Mouse (Mus musculus): Measurements from ENCODE around the gene Sstr2. TPM values are rescaled to one million over a fixed set of nuclear protein-coding genes. Genes with fewer than 3 reads are reported as not detected.
A peak's percentile ranks its signal among the peaks of the same experiment; 100 is the strongest.

Sstr2 gene
- polyA plus RNA-seq, 1 experiment = not detected

GRCm38 (mm10) chr11:113660940-113661339 is 41.8 kb downstream of the Sstr2 start:
- TF ChIP-seq TAL1 (IDR thresholded peaks at IDR 0.05; ENCODE audit: low read length) (no peak), GATA1 (IDR thresholded peaks at IDR 0.05; ENCODE audit: low read length) (no peak)
- Histone ChIP-seq H3K4me1 (ENCODE audit: control insufficient read depth) (peaks cover 9% of the 10 kb centered on the region), H3K4me3 (replicated peaks) (no peak overlapping the region), H3K9me3 (ENCODE audit: control insufficient read depth, low read length) (no peaks in the 10 kb centered on the region), H3K27me3 (ENCODE audit: control insufficient read depth) (no peaks in the 10 kb centered on the region), H3K36me3 (ENCODE audit: control insufficient read depth) (peaks cover 98% of the 10 kb centered on the region)

GRCm38 (mm10) chr11:113661835-113662351 is 42.8 kb downstream of the Sstr2 start:
- TF ChIP-seq GATA1 (IDR thresholded peaks at IDR 0.05; ENCODE audit: low read length) (no peak), TAL1 (IDR thresholded peaks at IDR 0.05; ENCODE audit: low read length) (no peak)
- H3K36me3 ChIP-seq (ENCODE audit: control insufficient read depth) = peaks cover 97% of the 10 kb centered on the region
- no peaks in the 10 kb centered on the region for H3K27me3 ChIP-seq (ENCODE audit: control insufficient read depth)
- no peaks in the 10 kb centered on the region for H3K9me3 ChIP-seq (ENCODE audit: control insufficient read depth, low read length)
- H3K4me1 ChIP-seq (ENCODE audit: control insufficient read depth) = peaks cover 16% of the 10 kb centered on the region
- no peak overlapping the region for H3K4me3 ChIP-seq (replicated peaks)

DNA sequence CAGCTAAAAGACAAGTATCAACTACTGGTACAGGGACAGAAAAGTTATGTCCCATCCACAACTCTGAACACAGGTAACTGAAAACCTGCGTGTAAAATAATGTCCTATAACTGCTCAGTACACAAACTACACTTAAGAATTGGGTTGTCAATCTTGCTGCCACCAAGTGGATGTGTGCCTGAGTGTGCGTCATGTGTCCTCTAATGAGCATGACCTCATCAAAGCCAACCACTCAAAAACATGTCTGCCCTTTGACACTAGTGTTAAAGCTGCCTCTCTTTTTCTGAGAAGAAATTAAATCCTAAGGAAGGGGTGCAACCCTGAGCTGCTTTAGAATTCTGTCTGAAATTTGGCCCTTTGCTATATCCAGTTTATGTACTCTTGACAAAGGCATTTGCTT is 45.1 kb downstream of the Sstr2 start:
- Histone ChIP-seq H3K9me3 (ENCODE audit: control insufficient read depth, low read length) (no peaks in the 10 kb centered on the region), H3K4me1 (ENCODE audit: control insufficient read depth) (peaks cover 40% of the 10 kb centered on the region), H3K36me3 (ENCODE audit: control insufficient read depth) (peaks cover 97% of the 10 kb centered on the region), H3K4me3 (replicated peaks) (no peak overlapping the region), H3K27me3 (ENCODE audit: control insufficient read depth) (no peaks in the 10 kb centered on the region)
- TF ChIP-seq GATA1 (IDR thresholded peaks at IDR 0.05; ENCODE audit: low read length) = no peak
- no peak for TF ChIP-seq TAL1 (IDR thresholded peaks at IDR 0.05; ENCODE audit: low read length)

DNA sequence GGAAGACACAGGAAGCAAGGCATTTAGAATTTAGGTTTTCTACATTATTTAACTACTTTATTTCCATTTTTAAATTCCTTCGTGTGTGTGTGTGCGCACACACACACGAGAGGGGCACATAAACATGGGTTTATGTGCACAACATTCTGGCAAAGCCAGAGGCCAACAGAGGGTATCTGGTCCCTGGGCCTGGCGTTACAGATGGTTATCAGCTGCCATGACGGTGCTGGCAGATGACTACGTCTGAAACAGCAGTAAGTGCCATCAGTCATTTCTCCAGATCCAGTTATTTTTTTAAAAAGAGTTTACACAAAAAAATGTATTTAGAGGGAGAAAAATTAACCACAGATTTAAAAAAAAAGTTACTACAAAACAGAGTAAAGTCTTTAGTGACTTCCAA is 47.1 kb downstream of the Sstr2 start:
- Histone ChIP-seq H3K36me3 (ENCODE audit: control insufficient read depth) (peaks cover 96% of the 10 kb centered on the region), H3K4me1 (ENCODE audit: control insufficient read depth) (peaks cover 55% of the 10 kb centered on the region), H3K4me3 (replicated peaks) (peak overlapping the region; percentile 43), H3K27me3 (ENCODE audit: control insufficient read depth) (no peaks in the 10 kb centered on the region), H3K9me3 (ENCODE audit: control insufficient read depth, low read length) (no peaks in the 10 kb centered on the region)
- no peak for TF ChIP-seq TAL1 (IDR thresholded peaks at IDR 0.05; ENCODE audit: low read length)
- TF ChIP-seq GATA1 (IDR thresholded peaks at IDR 0.05; ENCODE audit: low read length) = peak; percentile 54

- Histone ChIP-seq H3K4me3 (replicated peaks) (peak overlapping the region; percentile 43), H3K4me1 (ENCODE audit: control insufficient read depth) (peaks cover 59% of the 10 kb centered on the region), H3K27me3 (ENCODE audit: control insufficient read depth) (no peaks in the 10 kb centered on the region), H3K9me3 (ENCODE audit: control insufficient read depth, low read length) (no peaks in the 10 kb centered on the region), H3K36me3 (ENCODE audit: control insufficient read depth) (peaks cover 96% of the 10 kb centered on the region)
- TF ChIP-seq TAL1 (IDR thresholded peaks at IDR 0.05; ENCODE audit: low read length) (no peak), GATA1 (IDR thresholded peaks at IDR 0.05; ENCODE audit: low read length) (no peak)
These were observed 47.5 kb downstream of the Sstr2 start for GRCm38 (mm10) chr11:113666648-113667047.

DNA sequence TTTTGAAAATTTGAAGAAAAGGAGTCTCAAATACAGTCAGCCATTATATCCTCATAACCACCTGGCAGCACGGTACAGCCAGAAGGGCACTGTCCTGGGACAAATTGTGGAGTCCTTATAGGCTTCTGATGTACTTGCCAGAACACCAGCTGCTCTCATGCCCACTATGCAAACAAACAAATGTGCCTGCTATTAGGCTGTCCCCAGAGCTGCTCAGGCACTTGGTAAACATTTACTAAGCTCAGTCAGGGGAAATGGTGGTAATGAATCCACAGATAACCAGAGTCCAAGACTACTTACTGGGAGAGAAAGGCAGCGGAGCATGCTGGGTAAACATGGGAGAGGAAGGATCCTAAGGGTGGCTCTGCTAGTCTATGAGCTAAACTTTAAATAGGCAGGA is 48.0 kb downstream of the Sstr2 start:
- H3K9me3 ChIP-seq (ENCODE audit: control insufficient read depth, low read length) = no peaks in the 10 kb centered on the region
- peaks cover 96% of the 10 kb centered on the region for H3K36me3 ChIP-seq (ENCODE audit: control insufficient read depth)
- peaks cover 62% of the 10 kb centered on the region for H3K4me1 ChIP-seq (ENCODE audit: control insufficient read depth)
- TF ChIP-seq GATA1 (IDR thresholded peaks at IDR 0.05; ENCODE audit: low read length) (no peak), TAL1 (IDR thresholded peaks at IDR 0.05; ENCODE audit: low read length) (no peak)
- H3K4me3 ChIP-seq (replicated peaks) = peak overlapping the region; percentile 43
- no peaks in the 10 kb centered on the region for H3K27me3 ChIP-seq (ENCODE audit: control insufficient read depth)

DNA sequence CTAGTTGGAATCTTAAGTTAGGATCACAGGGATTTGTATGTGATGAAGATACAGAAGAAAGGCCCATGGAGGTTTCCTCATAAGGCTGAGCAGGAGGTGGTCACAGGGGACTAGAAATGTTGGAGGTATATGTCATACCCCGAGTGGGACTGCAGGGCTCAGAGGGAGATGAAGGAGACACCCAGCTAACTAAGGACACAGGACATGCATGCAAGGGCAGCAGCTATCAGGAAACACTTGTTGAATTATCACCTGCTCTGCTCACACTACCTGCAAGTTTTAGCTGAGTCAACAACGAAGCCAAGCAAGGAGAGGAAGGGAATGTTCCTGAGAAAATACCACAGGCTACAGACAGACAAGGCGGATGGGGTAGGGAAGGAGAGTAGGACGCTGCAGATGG is 48.6 kb downstream of the Sstr2 start:
- H3K36me3 ChIP-seq (ENCODE audit: control insufficient read depth) = peaks cover 96% of the 10 kb centered on the region
- no peak overlapping the region for H3K4me3 ChIP-seq (replicated peaks)
- TF ChIP-seq GATA1 (IDR thresholded peaks at IDR 0.05; ENCODE audit: low read length) (no peak), TAL1 (IDR thresholded peaks at IDR 0.05; ENCODE audit: low read length) (no peak)
- no peaks in the 10 kb centered on the region for H3K27me3 ChIP-seq (ENCODE audit: control insufficient read depth)
- H3K4me1 ChIP-seq (ENCODE audit: control insufficient read depth) = peaks cover 66% of the 10 kb centered on the region
- H3K9me3 ChIP-seq (ENCODE audit: control insufficient read depth, low read length) = no peaks in the 10 kb centered on the region

- H3K4me1 ChIP-seq (ENCODE audit: control insufficient read depth) = peaks cover 72% of the 10 kb centered on the region
- peaks cover 96% of the 10 kb centered on the region for H3K36me3 ChIP-seq (ENCODE audit: control insufficient read depth)
- no peak for TF ChIP-seq TAL1 (IDR thresholded peaks at IDR 0.05; ENCODE audit: low read length)
- TF ChIP-seq GATA1 (IDR thresholded peaks at IDR 0.05; ENCODE audit: low read length) = no peak
These were observed 49.7 kb downstream of the Sstr2 start for GRCm38 (mm10) chr11:113668857-113669256.

GRCm38 (mm10) chr11:113669711-113670110 is 50.6 kb downstream of the Sstr2 start:
- Histone ChIP-seq H3K9me3 (ENCODE audit: control insufficient read depth, low read length) (no peaks in the 10 kb centered on the region), H3K4me3 (replicated peaks) (no peak overlapping the region), H3K4me1 (ENCODE audit: control insufficient read depth) (peaks cover 73% of the 10 kb centered on the region), H3K36me3 (ENCODE audit: control insufficient read depth) (peaks cover 96% of the 10 kb centered on the region), H3K27me3 (ENCODE audit: control insufficient read depth) (no peaks in the 10 kb centered on the region)
- no peak for TF ChIP-seq TAL1 (IDR thresholded peaks at IDR 0.05; ENCODE audit: low read length)
- TF ChIP-seq GATA1 (IDR thresholded peaks at IDR 0.05; ENCODE audit: low read length) = no peak

More at GRCm38 (mm10) chr11:113668857-113669256, 49.7 kb downstream of the Sstr2 start:
- Histone ChIP-seq H3K27me3 (ENCODE audit: control insufficient read depth) (no peaks in the 10 kb centered on the region), H3K9me3 (ENCODE audit: control insufficient read depth, low read length) (no peaks in the 10 kb centered on the region), H3K4me3 (replicated peaks) (no peak overlapping the region)

GRCm38 (mm10) chr11:113673614-113674013 is 54.5 kb downstream of the Sstr2 start:
- Histone ChIP-seq H3K4me1 (ENCODE audit: control insufficient read depth) (peaks cover 63% of the 10 kb centered on the region), H3K36me3 (ENCODE audit: control insufficient read depth) (peaks cover 98% of the 10 kb centered on the region), H3K4me3 (replicated peaks) (no peak overlapping the region), H3K9me3 (ENCODE audit: control insufficient read depth, low read length) (no peaks in the 10 kb centered on the region), H3K27me3 (ENCODE audit: control insufficient read depth) (no peaks in the 10 kb centered on the region)
- TF ChIP-seq GATA1 (IDR thresholded peaks at IDR 0.05; ENCODE audit: low read length) (no peak), TAL1 (IDR thresholded peaks at IDR 0.05; ENCODE audit: low read length) (no peak)

Measured in erythroblast, embryonic 14.5 days (primary cell).